Mouse (Mus musculus) limb, embryonic 15.5 days (tissue): ENCODE results near the gene Banp. TPM values are rescaled to one million over a fixed set of nuclear protein-coding genes. Genes with fewer than 3 reads are reported as not detected.

Experiments
- ATAC-seq: fragments of 200-750 bp; cut with Nextera tagmentation; 2 replicates; pipeline ENCODE4 v1.8.0; 2017; ENCODE audit warnings: low read depth, moderate TSS enrichment; ENCODE audit not compliant: insufficient number of reproducible peaks, low FRiP score, low TSS enrichment
- H3K27ac ChIP-seq: fragments of 300-500 bp; sonication (generic); 2 replicates; pipeline ENCODE4 v1.5.1; 2015; ENCODE audit warnings: moderate library complexity, mild to moderate bottlenecking, inconsistent platforms
- H3K27me3 ChIP-seq: fragments of 300-500 bp; sonication (generic); 2 replicates; pipeline ENCODE4 v1.6.1; 2015; ENCODE audit warnings: inconsistent platforms
- H3K36me3 ChIP-seq: fragments of 300-500 bp; sonication (generic); 2 replicates; pipeline ENCODE4 v1.6.1; 2015; ENCODE audit warnings: inconsistent platforms
- H3K4me1 ChIP-seq: fragments of 300-500 bp; sonication (generic); 2 replicates; pipeline ENCODE4 v1.6.1; 2015; ENCODE audit warnings: inconsistent platforms
- H3K4me2 ChIP-seq: fragments of 300-500 bp; sonication (generic); 2 replicates; pipeline ENCODE4 v1.6.1; 2015; ENCODE audit warnings: mild to moderate bottlenecking, inconsistent platforms
- H3K4me3 ChIP-seq: fragments of 300-500 bp; sonication (generic); 2 replicates; pipeline ENCODE4 v1.5.1; 2015; ENCODE audit warnings: mild to moderate bottlenecking, inconsistent platforms
- H3K9ac ChIP-seq: fragments of 300-500 bp; sonication (generic); 2 replicates; pipeline ENCODE4 v1.6.1; 2015; ENCODE audit warnings: inconsistent platforms
- H3K9me3 ChIP-seq: fragments of 300-500 bp; sonication (generic); 2 replicates; pipeline ENCODE4 v1.6.1; 2016; ENCODE audit warnings: inconsistent platforms
- WGBS: fragments of 180-500 bp; shearing (Covaris S2); methylation state at CpG from one replicate; pipeline ENCODE4 v1.1.7; 2015; 5-methylcytosine and 5-hydroxymethylcytosine counted together
- polyA plus RNA-seq: library from polyadenylated mRNA; unstranded; fragments of >200 nt; fragmentation: Nextera tagmentation; extraction: Ambion mirVana; gene quantifications from 2 replicates; pipeline ENCODE4 v1.2.1, GENCODE M21; 2015

Gene Banp
- polyA plus RNA-seq, 1 experiment from 2014 or later: 42.3 TPM

GRCm38 (mm10) chr8:121930047-121930446 lies 19.5 kb upstream of the Banp start:
- 79% methylated on average over 4 of the region's 4 CpGs for WGBS
- no peaks in the 10 kb centered on the region for H3K27me3 ChIP-seq
- H3K36me3 ChIP-seq: no peaks in the 10 kb centered on the region
- H3K4me1 ChIP-seq: peaks cover 4% of the 10 kb centered on the region; the same call in 1 of the 2 replicates
- no peak for ATAC-seq
- H3K4me2 ChIP-seq: no peak overlapping the region
- no peak overlapping the region for H3K4me3 ChIP-seq
- H3K9ac ChIP-seq: no peak overlapping the region
- no peaks in the 10 kb centered on the region for H3K9me3 ChIP-seq
- no peak overlapping the region for H3K27ac ChIP-seq

- Histone ChIP-seq H3K4me2 (no peak overlapping the region), H3K27ac (no peak overlapping the region), H3K9me3 (no peaks in the 10 kb centered on the region), H3K9ac (no peak overlapping the region), H3K27me3 (no peaks in the 10 kb centered on the region), H3K4me3 (no peak overlapping the region), H3K36me3 (no peaks in the 10 kb centered on the region), H3K4me1 (peaks cover 11% of the 10 kb centered on the region; the same call in 1 of the 2 replicates)
- 79% methylated on average over 7 of the region's 7 CpGs for WGBS
- no peak for ATAC-seq
Measured at GRCm38 (mm10) chr8:121931571-121931970, 18.0 kb upstream of the Banp start.

GRCm38 (mm10) chr8:121932026-121932667 lies 17.4 kb upstream of the Banp start:
- no peak for ATAC-seq
- Histone ChIP-seq H3K27ac (no peak overlapping the region), H3K4me3 (no peak overlapping the region), H3K36me3 (no peaks in the 10 kb centered on the region), H3K9me3 (no peaks in the 10 kb centered on the region), H3K4me2 (no peak overlapping the region), H3K9ac (no peak overlapping the region), H3K4me1 (peaks cover 11% of the 10 kb centered on the region; the same call in 1 of the 2 replicates), H3K27me3 (no peaks in the 10 kb centered on the region)
- 72% methylated on average over 12 of the region's 12 CpGs for WGBS

DNA sequence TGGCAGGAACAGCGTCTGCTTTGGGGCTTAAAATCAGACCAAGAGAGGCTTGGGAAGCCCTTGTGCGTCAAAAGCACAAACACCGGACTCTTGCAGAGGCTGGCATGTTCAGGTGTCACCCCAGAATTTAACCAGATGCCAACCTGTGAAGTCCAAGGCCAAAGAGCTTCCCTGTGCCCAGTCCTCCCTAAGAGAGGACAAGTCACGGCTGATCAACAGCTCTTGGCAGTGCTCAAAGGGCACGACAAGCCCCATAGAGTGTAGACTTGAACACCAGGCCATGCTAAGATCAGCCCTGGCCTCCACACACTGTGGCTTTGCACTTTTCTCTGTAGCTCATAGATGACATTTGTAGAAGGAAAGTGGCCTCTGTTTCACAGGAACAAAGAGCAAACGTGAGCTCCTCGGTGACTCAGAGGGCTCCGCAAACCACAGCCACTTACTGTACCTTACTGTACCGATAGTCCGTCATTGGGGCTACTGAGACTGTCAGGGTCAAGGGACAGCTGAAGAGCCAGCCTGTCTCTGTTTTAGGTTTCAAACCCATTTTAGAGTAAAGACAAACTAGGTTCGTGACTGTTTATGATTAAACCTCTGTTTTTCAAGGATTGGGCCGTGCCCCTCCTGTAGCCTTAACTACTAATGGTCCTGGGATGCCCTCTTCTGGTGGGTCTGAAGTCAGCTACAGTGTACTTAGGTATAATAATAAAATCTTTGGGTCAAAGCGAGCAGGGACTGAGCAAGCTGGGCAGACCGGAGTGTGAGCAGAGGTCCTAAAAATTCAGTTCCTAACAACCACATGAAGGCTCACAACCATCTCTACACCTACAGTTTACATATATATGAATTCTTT lies 16.7 kb upstream of the Banp start:
- Histone ChIP-seq H3K4me2 (no peak overlapping the region), H3K9ac (no peak overlapping the region), H3K4me1 (peaks cover 11% of the 10 kb centered on the region; the same call in 1 of the 2 replicates), H3K27me3 (no peaks in the 10 kb centered on the region), H3K36me3 (no peaks in the 10 kb centered on the region), H3K9me3 (no peaks in the 10 kb centered on the region), H3K27ac (no peak overlapping the region), H3K4me3 (no peak overlapping the region)
- 82% methylated on average over 14 of the region's 14 CpGs for WGBS
- no peak for ATAC-seq

DNA sequence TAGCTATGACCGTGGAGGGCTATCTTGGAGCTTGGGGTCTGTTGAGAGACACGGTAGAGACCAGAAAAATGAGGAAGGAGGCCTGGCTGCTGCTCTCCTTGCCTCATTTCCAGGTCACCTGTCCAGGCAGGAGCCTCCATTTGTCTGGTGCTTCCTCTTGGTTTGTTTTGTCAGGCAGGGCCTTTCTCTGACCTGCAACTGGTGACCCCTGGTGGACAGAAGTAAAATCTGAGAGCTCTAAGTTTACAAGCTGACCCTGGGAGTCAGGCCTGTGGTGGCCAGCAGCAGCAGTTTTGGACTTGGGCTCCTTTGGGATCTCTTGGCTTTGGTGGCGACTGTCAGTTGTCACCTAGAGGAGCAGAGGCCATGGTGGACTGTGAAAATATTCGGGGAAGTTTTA lies 15.0 kb upstream of the Banp start:
- no peak overlapping the region for H3K4me2 ChIP-seq
- H3K27ac ChIP-seq: no peak overlapping the region
- no peaks in the 10 kb centered on the region for H3K27me3 ChIP-seq
- peaks cover 11% of the 10 kb centered on the region; the same call in 1 of the 2 replicates for H3K4me1 ChIP-seq
- H3K9ac ChIP-seq: no peak overlapping the region
- H3K4me3 ChIP-seq: no peak overlapping the region
- H3K36me3 ChIP-seq: no peaks in the 10 kb centered on the region
- H3K9me3 ChIP-seq: no peaks in the 10 kb centered on the region
- 34% methylated on average over 4 of the region's 4 CpGs for WGBS
- no peak for ATAC-seq

GRCm38 (mm10) chr8:121934923-121935322 lies 14.6 kb upstream of the Banp start:
- peak overlapping the region; percentile 33; the same call in 1 of the 2 replicates for H3K27ac ChIP-seq
- no peak for ATAC-seq
- no peak overlapping the region for H3K4me3 ChIP-seq
- H3K36me3 ChIP-seq: no peaks in the 10 kb centered on the region
- peaks cover 11% of the 10 kb centered on the region; the same call in 1 of the 2 replicates for H3K4me1 ChIP-seq
- H3K9ac ChIP-seq: no peak overlapping the region
- no peak overlapping the region for H3K4me2 ChIP-seq
- H3K9me3 ChIP-seq: no peaks in the 10 kb centered on the region
- no peaks in the 10 kb centered on the region for H3K27me3 ChIP-seq

DNA sequence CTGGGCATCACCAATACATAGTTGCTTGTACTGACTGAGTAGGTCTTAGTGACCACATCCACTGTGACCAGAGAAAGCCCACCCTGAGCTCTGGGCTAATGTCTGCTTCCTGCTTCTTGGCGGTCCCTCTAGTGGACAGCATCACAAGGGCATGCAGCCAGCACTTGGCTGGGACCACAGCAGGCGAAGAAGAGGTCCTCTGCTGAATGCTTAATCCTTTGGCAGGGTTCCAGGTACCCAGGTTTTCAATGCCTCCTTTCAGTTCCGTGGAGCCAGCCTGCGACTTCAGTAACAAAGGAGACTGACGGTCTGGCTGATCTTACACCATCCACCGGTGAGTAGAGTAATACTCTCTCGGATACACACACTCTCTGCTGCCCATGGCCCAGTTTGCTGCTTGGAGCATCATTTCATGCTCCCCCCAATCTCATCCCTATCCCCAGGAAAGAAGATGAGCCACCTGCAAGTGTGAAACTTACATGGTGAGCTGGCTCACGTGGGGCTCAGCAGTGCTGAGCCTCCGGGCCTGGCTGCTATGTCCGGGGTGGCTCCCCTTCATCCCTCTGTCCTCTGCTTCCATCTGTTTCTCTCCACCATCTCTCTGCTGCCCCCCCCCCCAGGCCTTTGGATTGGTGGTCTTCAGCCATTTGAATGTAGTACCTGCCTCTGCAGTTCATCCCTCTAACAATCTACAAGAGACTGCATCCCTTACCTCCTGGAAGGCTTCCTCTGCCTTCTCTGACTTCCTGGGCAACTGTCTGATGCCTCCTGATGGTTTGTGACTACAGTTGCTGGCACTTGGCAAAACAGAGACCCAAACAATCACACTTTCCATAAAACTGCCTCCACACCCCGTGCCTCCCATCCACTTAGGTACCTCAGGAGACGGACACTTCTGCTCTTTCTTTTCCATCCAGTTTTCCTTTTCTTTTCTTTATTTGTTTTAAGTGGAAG lies 13.9 kb upstream of the Banp start:
- H3K27me3 ChIP-seq: no peaks in the 10 kb centered on the region
- H3K4me1 ChIP-seq: peaks cover 11% of the 10 kb centered on the region; the same call in 1 of the 2 replicates
- 47% methylated on average over 12 of the region's 12 CpGs for WGBS
- peak overlapping the region; percentile 33; the same call in 1 of the 2 replicates for H3K27ac ChIP-seq
- ATAC-seq: no peak
- no peak overlapping the region for H3K9ac ChIP-seq
- no peak overlapping the region for H3K4me3 ChIP-seq
- H3K4me2 ChIP-seq: no peak overlapping the region
- no peaks in the 10 kb centered on the region for H3K36me3 ChIP-seq
- no peaks in the 10 kb centered on the region for H3K9me3 ChIP-seq

- Histone ChIP-seq H3K4me2 (no peak overlapping the region), H3K27me3 (no peaks in the 10 kb centered on the region), H3K27ac (no peak overlapping the region), H3K9me3 (no peaks in the 10 kb centered on the region), H3K4me3 (no peak overlapping the region), H3K4me1 (peaks cover 11% of the 10 kb centered on the region; the same call in 1 of the 2 replicates), H3K9ac (no peak overlapping the region), H3K36me3 (no peaks in the 10 kb centered on the region)
- WGBS: 58% methylated on average over 14 of the region's 14 CpGs
- ATAC-seq: no peak
Measured at GRCm38 (mm10) chr8:121936391-121936790, 13.2 kb upstream of the Banp start.

DNA sequence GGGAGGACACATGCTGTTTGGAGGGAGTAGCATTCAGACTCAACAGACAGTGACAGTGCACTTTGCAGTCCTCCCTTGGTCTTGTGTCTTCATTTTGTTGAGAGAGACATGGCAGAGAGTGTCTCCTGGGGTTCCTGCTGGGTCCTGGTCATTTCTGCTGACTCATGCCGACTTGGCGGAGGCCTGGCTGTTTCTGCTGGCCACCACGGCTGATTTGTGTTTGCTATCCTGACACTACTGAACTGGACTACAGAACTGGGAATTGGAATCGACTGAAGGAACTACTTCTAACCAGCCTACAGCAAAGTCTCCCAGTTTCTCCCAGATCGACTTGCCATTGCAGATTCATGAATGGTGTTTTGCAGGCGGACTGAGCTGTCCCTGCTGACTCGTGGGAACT lies 10.8 kb upstream of the Banp start:
- Histone ChIP-seq H3K9ac (no peak overlapping the region), H3K27me3 (no peaks in the 10 kb centered on the region), H3K4me3 (no peak overlapping the region), H3K27ac (no peak overlapping the region), H3K9me3 (no peaks in the 10 kb centered on the region), H3K4me1 (peaks cover 11% of the 10 kb centered on the region; the same call in 1 of the 2 replicates), H3K4me2 (no peak overlapping the region), H3K36me3 (no peaks in the 10 kb centered on the region)
- 83% methylated on average over 7 of the region's 7 CpGs for WGBS
- no peak for ATAC-seq

DNA sequence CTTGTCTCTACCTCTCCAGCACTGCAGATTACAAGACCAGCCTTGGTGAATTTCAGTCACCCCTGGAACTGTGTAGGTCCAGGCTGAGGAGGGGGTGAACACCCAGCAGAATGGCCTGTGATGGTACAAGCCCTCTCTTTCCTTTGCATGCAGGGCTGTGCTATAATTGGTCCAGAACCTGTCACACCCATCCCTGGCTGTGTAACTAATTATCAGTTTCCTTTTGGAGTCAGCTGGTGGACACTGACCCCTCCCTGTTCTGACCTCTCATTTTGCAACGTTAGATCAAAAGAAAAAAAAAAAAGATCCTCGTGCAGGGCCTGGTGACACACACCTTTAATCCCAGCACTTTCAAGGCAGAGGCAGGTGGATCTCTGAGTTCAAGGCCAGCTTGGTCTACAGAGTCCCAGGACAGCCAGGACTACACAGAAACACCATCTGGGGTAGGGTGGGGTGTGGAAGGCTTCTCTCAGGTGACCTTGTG lies 6.5 kb upstream of the Banp start:
- H3K9me3 ChIP-seq: no peaks in the 10 kb centered on the region
- H3K4me3 ChIP-seq: no peak overlapping the region
- peaks cover 17% of the 10 kb centered on the region for H3K4me1 ChIP-seq
- H3K36me3 ChIP-seq: no peaks in the 10 kb centered on the region
- H3K27ac ChIP-seq: no peak overlapping the region
- H3K4me2 ChIP-seq: no peak overlapping the region
- no peak overlapping the region for H3K9ac ChIP-seq
- no peaks in the 10 kb centered on the region for H3K27me3 ChIP-seq
- ATAC-seq: no peak
- WGBS: 15% methylated on average over 2 of the region's 2 CpGs

- ATAC-seq: no peak
- H3K27ac ChIP-seq: no peak overlapping the region
- WGBS: 73% methylated on average over 8 of the region's 8 CpGs
Measured at GRCm38 (mm10) chr8:121943716-121944115, 5.8 kb upstream of the Banp start.

More at GRCm38 (mm10) chr8:121943716-121944115, 5.8 kb upstream of the Banp start:
- peaks cover 23% of the 10 kb centered on the region for H3K4me1 ChIP-seq
- no peak overlapping the region for H3K9ac ChIP-seq
- no peaks in the 10 kb centered on the region for H3K27me3 ChIP-seq
- no peak overlapping the region for H3K4me2 ChIP-seq
- no peaks in the 10 kb centered on the region for H3K9me3 ChIP-seq
- no peaks in the 10 kb centered on the region for H3K36me3 ChIP-seq
- no peak overlapping the region for H3K4me3 ChIP-seq
